Mouse (Mus musculus) heart, postnatal 10 days (tissue): ENCODE data around the gene Apol8. TPM values are rescaled to one million over a fixed set of nuclear protein-coding genes. Genes with fewer than 3 reads are reported as not detected.
A peak's percentile ranks its signal among the peaks of the same experiment; 100 is the strongest.
"Not testable (repeated sequence)": the region's sequence is repeated elsewhere in the genome, so short reads cannot be mapped to it uniquely, and the experiment has no call there.

Experiments used
- DNase-seq, 2 experiments: peaks; one replicate each; pipeline ENCODE4 v3.0.0; 2021
- intact Hi-C: fragments of 180-260 bp; cut with DNase I; formaldehyde crosslinking; loops from one replicate; pipeline ENCODE4 v1.15.1; 2025
- total RNA-seq, 2 experiments: library from RNA; stranded (reverse); gene quantifications; 2 replicates each; pipeline ENCODE4 v1.2.3; 2021

The Apol8 gene
- total RNA-seq, 2 experiments from 2014 or later = not detected

DNA sequence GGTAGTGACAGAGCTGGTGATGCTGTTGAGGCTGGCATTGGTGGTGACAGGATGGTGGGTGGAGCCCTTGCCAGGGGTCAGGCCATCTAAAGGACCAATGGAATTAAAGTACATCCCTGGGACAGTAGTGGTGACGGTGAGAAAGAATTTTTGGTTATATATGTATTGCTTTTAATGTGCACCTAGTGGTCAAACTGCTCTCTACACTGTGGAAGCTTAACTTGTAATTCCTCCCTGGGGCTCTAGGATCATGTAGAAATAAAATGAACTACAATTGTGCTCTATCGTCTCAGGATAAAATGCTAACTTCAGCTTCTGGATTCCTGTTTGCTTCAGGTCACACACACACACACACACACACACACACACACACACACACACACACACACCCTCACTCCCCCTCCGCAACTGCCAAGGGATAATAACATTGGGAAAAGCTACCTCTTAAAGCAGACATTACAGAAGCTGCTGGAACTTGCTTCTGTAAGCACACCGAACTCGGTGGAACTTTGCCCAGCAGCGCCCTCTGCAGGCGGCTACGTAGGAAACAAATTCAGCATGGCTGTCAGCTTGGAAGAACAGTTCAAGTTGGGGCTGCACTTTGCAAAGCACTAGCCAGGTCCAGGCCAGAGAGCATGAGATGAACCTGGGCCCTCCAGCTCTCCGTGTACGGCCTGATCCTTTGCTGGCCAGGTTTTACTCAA, 32.4 kb downstream of the Apol8 start:
- intact Hi-C loops, DNase-seq: not testable (repeated sequence)

DNA sequence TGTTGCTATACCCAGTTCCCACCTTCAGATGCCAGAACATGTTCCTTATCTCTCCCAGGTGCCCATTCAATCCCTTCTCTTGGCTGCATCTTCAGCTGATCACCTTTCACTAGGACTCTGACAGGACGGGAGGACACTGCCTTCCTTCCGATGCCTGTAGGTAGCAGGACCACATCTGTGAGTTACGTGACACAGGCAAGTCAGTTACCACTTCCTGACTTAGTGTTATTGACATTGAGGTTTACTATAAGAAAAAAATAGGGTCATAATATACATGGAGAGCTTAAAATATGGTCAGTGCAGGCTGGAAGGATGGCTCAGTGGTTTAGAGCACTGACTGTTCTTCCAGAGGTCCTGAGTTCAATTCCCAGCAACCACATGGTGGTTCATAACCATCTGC, 35.3 kb downstream of the Apol8 start:
- intact Hi-C loops = not testable (repeated sequence)

DNA sequence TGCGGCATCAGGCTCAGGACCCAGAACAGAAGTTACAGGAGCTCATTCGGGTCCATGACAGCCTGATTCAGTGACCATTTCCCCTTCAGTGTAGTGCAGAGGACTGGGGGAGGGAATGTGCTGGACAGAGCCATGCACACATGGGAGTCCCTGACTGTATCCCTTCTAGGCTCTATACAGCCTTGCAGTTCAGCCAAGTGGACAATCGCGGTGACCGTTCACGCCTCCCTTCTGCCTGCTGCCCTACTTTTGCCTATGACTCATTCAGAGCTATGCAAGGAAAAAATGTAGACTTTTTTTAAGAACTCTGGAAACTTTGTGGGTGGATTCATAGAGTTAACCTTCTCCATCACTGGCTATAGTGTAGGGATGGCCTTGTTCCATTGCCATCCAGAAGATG, 38.6 kb downstream of the Apol8 start:
- DNase-seq, intact Hi-C loops: not testable (repeated sequence)

More for the DNA sequence above, 35.3 kb downstream of the Apol8 start:
- not testable (repeated sequence) for DNase-seq

DNA sequence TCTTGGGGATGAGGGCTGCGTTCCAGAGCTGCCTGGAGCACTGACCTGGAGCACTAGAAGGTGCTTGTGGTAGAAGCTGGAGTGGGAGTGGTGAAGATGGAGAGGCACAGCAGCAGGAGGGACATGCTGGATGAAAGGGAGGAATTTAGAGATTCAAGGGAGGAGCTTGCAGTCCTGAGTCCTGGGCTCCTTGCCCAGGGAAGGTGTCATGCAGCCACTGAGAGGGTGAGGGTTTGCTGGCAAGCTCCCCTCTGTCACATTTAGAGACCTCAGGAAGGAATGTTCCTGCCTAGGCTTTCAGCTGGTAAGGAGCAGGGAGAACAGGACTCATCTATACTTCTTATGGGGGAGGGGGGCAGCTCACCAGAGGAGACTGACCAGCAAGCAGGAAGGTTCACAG, 47.9 kb downstream of the Apol8 start:
- peak; percentile 15 to 31 for DNase-seq
- intact Hi-C loops = not testable (repeated sequence)

DNA sequence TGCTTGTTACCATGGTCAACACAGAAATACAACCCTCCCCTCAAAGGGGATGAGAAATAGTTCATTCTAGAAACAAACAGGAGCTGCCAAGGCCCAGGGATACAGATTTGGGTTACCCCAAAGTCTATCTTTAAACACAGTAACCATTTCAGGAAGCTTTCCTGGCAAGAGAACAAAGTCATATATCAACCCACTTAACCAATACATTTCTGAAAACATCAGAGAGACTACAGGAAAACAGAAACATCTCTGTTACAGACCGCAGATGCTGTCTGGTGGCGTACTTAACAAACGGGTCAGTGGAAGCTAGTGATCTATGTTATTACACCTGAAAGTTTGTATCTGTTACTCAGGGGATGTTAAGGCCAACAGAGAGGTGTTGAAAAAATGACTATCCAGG, 51.5 kb downstream of the Apol8 start:
- DNase-seq, intact Hi-C loops: not testable (repeated sequence)

DNA sequence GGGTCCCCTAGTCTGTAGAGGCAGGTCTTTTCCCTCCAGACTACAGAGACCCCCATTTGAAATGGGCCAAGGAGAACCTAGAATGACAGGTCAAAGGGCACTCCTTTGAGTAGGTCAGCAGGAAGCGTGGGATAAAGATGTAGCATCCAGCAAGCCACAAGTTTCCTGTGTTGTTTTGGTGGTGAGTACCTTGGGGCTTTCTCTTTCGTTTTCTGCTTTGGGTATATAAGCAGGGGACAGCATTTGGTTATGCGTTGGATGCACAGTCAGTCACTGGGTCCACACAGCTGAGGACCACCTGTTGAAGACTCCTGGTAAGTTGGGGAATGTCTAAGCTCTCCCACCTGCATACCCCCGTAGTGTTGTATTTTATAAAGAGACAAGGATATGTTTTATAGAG, 58.1 kb downstream of the Apol8 start, which contains the start of gene Apol7e:
Apol7e (plus strand) TSS at position 202 of the 400 bp plus-strand sequence.
- intact Hi-C loops = loop anchor here (10.0 kb wide), 1 partner anchor 56 kb away; the partner anchor contains the start of gene Apol8
- not testable (repeated sequence) for DNase-seq

Other genes with a start within 250 kb of the Apol8 start
- not detected for gene Apol11a, start 248.7 kb downstream of the Apol8 start, total RNA-seq
- gene Apol7c, start 223.7 kb downstream of the Apol8 start, total RNA-seq = not detected
- gene 1700025B11Rik, start 195.1 kb downstream of the Apol8 start, total RNA-seq = not detected
- under 1 TPM; 0.22 to 0.36 TPM for gene Apol10b, start 160.9 kb downstream of the Apol8 start, total RNA-seq
- gene Gm36245, start 157.7 kb downstream of the Apol8 start, total RNA-seq = not detected
- gene Apol11b, start 113.7 kb downstream of the Apol8 start, total RNA-seq = under 1 TPM; 0.17 to 0.77 TPM
- under 1 TPM in 1 of 2 experiments, not detected in 1; 0.15 TPM for gene Apol7e, start 58.1 kb downstream of the Apol8 start, total RNA-seq
- gene Apol9b, start 28.0 kb downstream of the Apol8 start, total RNA-seq = not detected
- 100 to 1,000 TPM; 206 to 221 TPM for gene Myh9, start 85.2 kb upstream of the Apol8 start, total RNA-seq
- 100 to 1,000 TPM; 200 to 221 TPM for gene Txn2, start 172.0 kb upstream of the Apol8 start, total RNA-seq
- under 1 TPM; 0.20 to 0.38 TPM for gene Foxred2, start 199.7 kb upstream of the Apol8 start, total RNA-seq
- gene Eif3d, start 213.8 kb upstream of the Apol8 start, total RNA-seq = 10 to 100 TPM; 91.8 to 94.0 TPM